Mouse (Mus musculus) myocyte (in vitro differentiated cells): Measurements from ENCODE around the gene Atox1. TPM values are rescaled to one million over a fixed set of nuclear protein-coding genes. Genes with fewer than 3 reads are reported as not detected.

Source experiments
- H3K27me3 ChIP-seq: one replicate; pipeline ENCODE4 v1.6.1; 2011; ENCODE audit not compliant: control insufficient read depth, insufficient read depth, insufficient read length
- H3K36me3 ChIP-seq: one replicate; pipeline ENCODE4 v1.6.1; 2011; ENCODE audit not compliant: control insufficient read depth, insufficient read depth
- H3K4me2 ChIP-seq: one replicate; pipeline ENCODE4 v1.6.1; 2011; ENCODE audit warnings: low read depth, control low read depth
- H3K4me3 ChIP-seq: one replicate; pipeline ENCODE4 v1.5.1; 2011; ENCODE audit warnings: mild to moderate bottlenecking, control low read depth, moderate library complexity
- H3K79me2 ChIP-seq: one replicate; pipeline ENCODE4 v1.6.1; 2011; ENCODE audit not compliant: control insufficient read depth, insufficient read depth
- H3ac ChIP-seq: one replicate; pipeline ENCODE4 v1.6.1; 2011; ENCODE audit not compliant: control insufficient read depth, insufficient read length
- CEBPB ChIP-seq: IDR thresholded peaks from 2 replicates; pipeline ENCODE4 v1.6.1; 2011; ENCODE audit warnings: mild to moderate bottlenecking, moderate library complexity; ENCODE audit not compliant: poor library complexity, insufficient read depth, severe bottlenecking
- E2F4 ChIP-seq: IDR thresholded peaks from one replicate; pipeline ENCODE4 v1.6.1; 2011; ENCODE audit warnings: mild to moderate bottlenecking, control low read depth, moderate library complexity; ENCODE audit not compliant: insufficient read depth
- MAX ChIP-seq: IDR thresholded peaks from one replicate; pipeline ENCODE4 v1.6.1; 2011; ENCODE audit warnings: low read depth, mild to moderate bottlenecking, control low read depth
- MYOD1 ChIP-seq, 3 experiments: IDR thresholded peaks; one replicate each; pipeline ENCODE4 v1.6.1; 2011; ENCODE audit warnings: control low read depth in 2 of 3, low read depth in 2 of 3, mild to moderate bottlenecking in 2 of 3, moderate library complexity in 1 of 3; ENCODE audit not compliant: insufficient read length in 2 of 3, control insufficient read depth in 1 of 3
- MYOG ChIP-seq, 3 experiments: IDR thresholded peaks; one replicate each; pipeline ENCODE4 v1.6.1; 2011; ENCODE audit warnings: control low read depth in 2 of 3, low read depth in 2 of 3, mild to moderate bottlenecking in 2 of 3; ENCODE audit not compliant: insufficient read length in 2 of 3, control insufficient read depth in 1 of 3, insufficient read depth in 1 of 3
- POLR2A ChIP-seq: IDR thresholded peaks from one replicate; pipeline ENCODE4 v1.6.1; 2011; ENCODE audit warnings: low read depth, mild to moderate bottlenecking, control low read depth, moderate library complexity; ENCODE audit not compliant: insufficient read length
- POLR2AphosphoS2 ChIP-seq: IDR thresholded peaks from one replicate; pipeline ENCODE4 v1.6.1; 2011; ENCODE audit warnings: low read depth, control low read depth; ENCODE audit not compliant: insufficient read length
- REST ChIP-seq: IDR thresholded peaks from one replicate; pipeline ENCODE4 v1.6.1; 2011; ENCODE audit warnings: mild to moderate bottlenecking, control low read depth, moderate library complexity; ENCODE audit not compliant: insufficient read depth, insufficient read length
- SRF ChIP-seq: IDR thresholded peaks from one replicate; pipeline ENCODE4 v1.6.1; 2011; ENCODE audit warnings: low read depth; ENCODE audit not compliant: control insufficient read depth, insufficient read length
- TCF12 ChIP-seq: IDR thresholded peaks from one replicate; pipeline ENCODE4 v1.6.1; 2011; ENCODE audit warnings: mild to moderate bottlenecking, control low read depth; ENCODE audit not compliant: poor library complexity, insufficient read depth, severe bottlenecking
- TCF3 ChIP-seq: IDR thresholded peaks from one replicate; pipeline ENCODE4 v1.6.1; 2011; ENCODE audit warnings: low read depth, control low read depth; ENCODE audit not compliant: insufficient read length
- USF1 ChIP-seq: IDR thresholded peaks from one replicate; pipeline ENCODE4 v1.6.1; 2011; ENCODE audit warnings: low read depth, mild to moderate bottlenecking, control low read depth, moderate library complexity
- polyA plus RNA-seq: library from polyadenylated mRNA; unstranded; fragments of >200 nt; fragmentation: generic; extraction: Trizol; gene quantifications from one replicate; pipeline ENCODE4 v1.2.1, GENCODE M21; 2012; ENCODE audit warnings: missing spikeins

The Atox1 gene
- polyA plus RNA-seq, 1 experiment: 264 TPM

DNA sequence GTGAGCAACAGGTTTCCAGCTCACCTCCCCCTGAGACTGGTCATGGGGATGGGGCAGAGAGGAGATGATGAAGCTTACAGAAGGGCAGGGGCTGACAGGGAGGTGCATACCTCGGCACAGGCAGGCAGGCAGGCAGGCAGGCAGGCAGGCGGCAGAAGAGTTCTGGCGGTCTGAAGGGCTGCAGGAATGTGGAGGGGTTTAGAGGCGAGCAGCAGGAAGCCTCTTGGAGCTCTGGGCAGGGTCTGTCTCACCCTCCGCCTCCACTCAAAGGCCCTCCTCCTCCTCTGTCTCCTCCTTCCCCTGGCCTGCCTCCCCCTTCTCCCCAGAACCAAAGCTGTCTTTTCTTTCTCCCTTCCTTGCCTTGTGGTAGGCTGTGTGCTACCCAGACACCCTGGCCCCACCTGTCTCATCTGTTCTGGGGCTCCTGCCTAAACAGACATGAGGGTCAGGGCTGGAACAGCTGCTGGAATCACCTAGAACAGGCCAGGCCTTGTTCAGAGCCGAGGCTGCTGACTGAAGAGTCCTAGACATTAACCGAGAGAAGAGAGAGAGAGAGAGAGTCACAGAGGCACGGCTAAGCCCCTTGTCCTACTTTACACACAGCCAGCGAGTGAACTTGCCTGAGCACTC is 41.2 kb downstream of the Atox1 start:
- peak overlapping the region; percentile 84 for H3K4me2 ChIP-seq
- peaks cover 47% of the 10 kb centered on the region for H3K79me2 ChIP-seq
- peak in 2 of 3 experiments; percentile 69 to 83 for TF ChIP-seq MYOD1 (IDR thresholded peaks at IDR 0.05; ENCODE audit: control insufficient read depth in 1 of 3, insufficient read length in 2 of 3, low read depth in 2 of 3)
- TF ChIP-seq CEBPB: no peak
- peak; percentile 24 to 80 (median 32) for TF ChIP-seq MYOG (IDR thresholded peaks at IDR 0.05; ENCODE audit: control insufficient read depth in 1 of 3, insufficient read depth in 1 of 3, insufficient read length in 2 of 3, low read depth in 2 of 3)
- TF ChIP-seq USF1: no peak
- TF ChIP-seq SRF: no peak
- no peak for TF ChIP-seq MAX
- peak; percentile 100 for TF ChIP-seq POLR2AphosphoS2
- TF ChIP-seq POLR2A: peak; percentile 98
- no peak for TF ChIP-seq TCF3
- no peak for TF ChIP-seq E2F4
- TF ChIP-seq REST: peak; percentile 10
- peak; percentile 18 for TF ChIP-seq TCF12
- H3K36me3 ChIP-seq: no peaks in the 10 kb centered on the region
- peak overlapping the region; percentile 77 for H3ac ChIP-seq
- H3K4me3 ChIP-seq: peak overlapping the region; percentile 75
- H3K27me3 ChIP-seq: no peaks in the 10 kb centered on the region

DNA sequence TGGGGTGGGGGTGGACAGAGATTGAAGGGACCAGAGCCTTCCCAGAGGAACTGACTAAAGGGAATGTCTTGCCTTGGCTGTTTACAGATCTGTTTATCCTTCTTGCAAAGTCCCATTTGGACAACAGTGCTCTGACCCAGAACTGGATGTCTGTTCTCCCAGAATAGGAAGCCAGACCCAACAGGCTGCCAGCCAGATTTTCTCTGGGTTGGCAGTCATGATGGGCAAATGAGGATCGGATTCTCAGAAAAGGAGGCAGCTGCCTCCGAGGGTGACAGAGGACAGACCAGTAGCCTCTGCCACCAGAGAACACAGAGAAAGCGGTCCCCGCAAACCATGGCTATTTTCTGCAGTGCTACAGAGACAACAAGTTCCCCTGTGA is 41.8 kb downstream of the Atox1 start:
- H3ac ChIP-seq: peak overlapping the region; percentile 77
- H3K4me3 ChIP-seq: peak overlapping the region; percentile 75
- H3K27me3 ChIP-seq: no peaks in the 10 kb centered on the region
- peaks cover 47% of the 10 kb centered on the region for H3K79me2 ChIP-seq
- TF ChIP-seq MYOD1 (IDR thresholded peaks at IDR 0.05; ENCODE audit: control insufficient read depth in 1 of 3, insufficient read length in 2 of 3, low read depth in 2 of 3): no peak
- TF ChIP-seq SRF: no peak
- TF ChIP-seq POLR2A: no peak
- no peak for TF ChIP-seq TCF3
- TF ChIP-seq USF1: no peak
- TF ChIP-seq TCF12: no peak
- TF ChIP-seq MYOG (IDR thresholded peaks at IDR 0.05; ENCODE audit: control insufficient read depth in 1 of 3, insufficient read depth in 1 of 3, insufficient read length in 2 of 3, low read depth in 2 of 3): no peak
- TF ChIP-seq REST: no peak
- TF ChIP-seq CEBPB: no peak
- TF ChIP-seq POLR2AphosphoS2: no peak
- TF ChIP-seq MAX: no peak
- TF ChIP-seq E2F4: no peak
- H3K36me3 ChIP-seq: no peaks in the 10 kb centered on the region
- peak overlapping the region; percentile 84 for H3K4me2 ChIP-seq

DNA sequence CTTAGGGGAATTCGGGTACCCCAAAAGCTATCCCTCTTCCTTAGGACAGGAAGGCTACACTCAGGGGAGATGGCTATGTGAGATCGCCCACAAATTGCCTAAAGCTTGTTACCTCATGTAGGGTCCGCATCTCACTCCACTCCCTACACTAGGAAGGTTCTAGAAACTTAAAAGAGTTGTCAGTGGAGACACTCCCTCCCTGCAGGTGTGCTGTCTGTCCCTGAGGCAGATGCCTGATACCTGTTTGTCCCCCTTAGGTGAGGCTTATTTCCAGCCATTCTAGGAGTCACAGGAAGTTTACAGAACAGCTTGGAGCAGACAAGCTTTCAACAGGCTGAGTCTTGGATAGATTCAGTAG is 42.4 kb downstream of the Atox1 start:
- no peak for TF ChIP-seq E2F4
- TF ChIP-seq REST: no peak
- TF ChIP-seq POLR2AphosphoS2: peak; percentile 16
- Histone ChIP-seq H3ac (peak overlapping the region; percentile 77), H3K4me2 (peak overlapping the region; percentile 84), H3K79me2 (peaks cover 53% of the 10 kb centered on the region), H3K36me3 (no peaks in the 10 kb centered on the region), H3K4me3 (peak overlapping the region; percentile 75), H3K27me3 (no peaks in the 10 kb centered on the region)

DNA sequence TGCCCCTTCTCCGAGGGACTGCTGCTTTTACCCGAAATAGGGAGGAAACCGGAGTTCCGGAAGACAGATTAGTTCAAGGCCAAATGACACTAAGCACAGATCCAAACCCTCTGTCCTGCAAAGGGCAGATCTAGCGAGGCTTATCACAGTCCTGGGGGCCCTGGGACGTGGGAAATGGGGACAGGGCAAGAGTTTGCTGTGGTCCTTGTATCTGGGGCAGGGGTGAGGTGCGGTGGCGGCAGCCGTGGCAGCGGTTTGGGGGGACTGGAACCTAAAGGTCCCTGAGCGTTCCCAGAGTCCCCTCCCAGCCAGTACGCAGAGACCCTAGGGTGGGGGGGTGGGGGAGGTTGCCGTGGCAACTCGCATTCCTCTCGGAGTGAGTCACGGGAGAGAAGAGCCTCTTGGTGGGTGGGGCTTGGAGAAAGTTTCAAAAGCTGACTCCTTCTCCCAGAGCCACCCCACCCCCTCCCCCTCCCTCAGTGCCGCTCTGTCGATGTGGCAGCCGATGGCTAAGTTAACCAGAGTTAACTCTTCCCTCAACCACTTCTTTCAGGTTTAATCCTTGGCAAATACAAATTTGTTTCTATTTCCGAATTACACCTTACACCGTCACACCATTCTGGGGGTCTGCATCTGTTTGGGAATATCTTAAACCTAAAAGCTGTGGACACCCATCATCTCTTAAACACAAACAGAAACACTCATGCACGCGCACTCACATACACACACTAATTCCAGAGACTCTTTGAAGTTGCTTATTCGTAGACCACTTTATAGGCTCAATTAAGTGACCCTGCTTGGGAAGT is 42.9 kb downstream of the Atox1 start:
- H3K27me3 ChIP-seq: no peaks in the 10 kb centered on the region
- peak overlapping the region; percentile 75 for H3K4me3 ChIP-seq
- no peaks in the 10 kb centered on the region for H3K36me3 ChIP-seq
- H3K79me2 ChIP-seq: peaks cover 59% of the 10 kb centered on the region
- H3K4me2 ChIP-seq: peak overlapping the region; percentile 95
- TF ChIP-seq POLR2AphosphoS2 (peak; percentile 76), POLR2A (peak; percentile 56), REST (no peak)
- H3ac ChIP-seq: peak overlapping the region; percentile 77

DNA sequence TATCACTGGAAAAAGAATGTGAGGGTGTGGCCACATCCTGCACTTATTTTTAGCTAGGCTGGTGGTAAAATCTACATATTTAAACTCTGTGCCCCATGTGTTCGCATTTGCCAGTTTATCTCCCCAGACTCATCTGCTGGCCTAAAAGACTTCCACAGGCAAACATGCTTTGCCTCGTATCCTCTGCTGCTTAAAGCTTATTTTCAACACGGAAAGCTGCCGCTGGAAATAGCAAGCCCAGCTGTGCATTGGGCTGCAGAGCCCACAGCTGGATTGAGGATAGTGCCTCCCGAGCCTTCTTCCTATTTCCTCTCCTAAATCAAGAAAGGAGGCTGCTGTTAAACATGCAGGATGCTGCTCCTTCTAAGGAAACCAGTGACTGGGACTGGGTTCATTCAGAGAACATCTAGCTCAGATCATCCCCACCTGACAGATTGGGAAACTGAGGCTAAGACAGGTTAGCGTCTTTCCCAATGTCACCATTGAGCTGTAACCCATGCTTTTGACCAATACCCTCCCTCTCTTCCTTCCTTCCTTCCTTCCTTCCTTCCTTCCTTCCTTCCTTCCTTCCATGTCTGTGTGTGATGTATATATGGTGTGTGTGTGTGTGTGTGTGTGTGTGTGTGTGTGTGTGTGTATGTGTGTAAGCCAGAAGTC is 44.3 kb downstream of the Atox1 start:
- H3K36me3 ChIP-seq: peaks cover 6% of the 10 kb centered on the region
- H3K79me2 ChIP-seq: peaks cover 73% of the 10 kb centered on the region
- H3K4me2 ChIP-seq: peak overlapping the region; percentile 95
- H3ac ChIP-seq: no peak overlapping the region
- peak overlapping the region; percentile 75 for H3K4me3 ChIP-seq
- TF ChIP-seq POLR2A (peak; percentile 34), TCF12 (no peak)
- H3K27me3 ChIP-seq: no peaks in the 10 kb centered on the region
